Mouse (Mus musculus) splenic B cell, adult 2 months (primary cell): ENCODE data around the gene Olfr1221.
"Not testable (repeated sequence)": the region's sequence is repeated elsewhere in the genome, so short reads cannot be mapped to it uniquely, and the experiment has no call there.

ENCODE experiments used
- DNase-seq: peaks from one replicate; pipeline ENCODE4 v3.0.0-alpha.2; 2011; ENCODE audit warnings: low read depth, low spot score
- H3K27me3 ChIP-seq: 2 replicates; pipeline ENCODE4 v1.6.1; 2012; ENCODE audit warnings: mild to moderate bottlenecking, low read length, moderate library complexity, mixed read lengths; ENCODE audit not compliant: control insufficient read depth, poor library complexity, insufficient read depth, severe bottlenecking
- H3K36me3 ChIP-seq: 2 replicates; pipeline ENCODE4 v1.6.1; 2012; ENCODE audit warnings: mild to moderate bottlenecking, low read length, moderate library complexity, mixed read lengths; ENCODE audit not compliant: control insufficient read depth, poor library complexity, insufficient read depth, severe bottlenecking

Olfr1221 gene

DNA sequence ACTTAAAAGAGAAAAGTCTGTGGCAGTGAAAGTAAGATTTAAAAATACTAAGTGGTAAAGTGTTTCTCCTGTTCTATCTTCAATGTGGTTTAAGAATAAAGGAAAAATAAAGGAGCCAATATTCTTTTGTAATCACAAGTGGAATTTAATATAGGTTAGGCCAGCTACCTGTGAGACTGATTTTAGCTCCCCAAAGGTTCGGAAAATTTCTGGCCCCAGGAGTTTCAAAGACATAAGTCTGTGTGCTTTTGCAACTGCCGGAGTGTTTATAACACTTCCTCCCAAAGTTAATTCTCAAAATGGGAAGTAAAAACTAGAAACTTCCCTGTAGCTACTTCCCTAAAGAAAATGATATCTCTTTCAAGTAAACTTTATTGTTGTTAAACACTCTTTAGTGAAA, at the start of gene Olfr1221:
Gene Olfr1221 (minus strand): TSS at position 101 of the 400 bp plus-strand sequence.
- DNase-seq = no peak
- Histone ChIP-seq H3K36me3 (no peaks in the 10 kb centered on the region), H3K27me3 (no peaks in the 10 kb centered on the region)

DNA sequence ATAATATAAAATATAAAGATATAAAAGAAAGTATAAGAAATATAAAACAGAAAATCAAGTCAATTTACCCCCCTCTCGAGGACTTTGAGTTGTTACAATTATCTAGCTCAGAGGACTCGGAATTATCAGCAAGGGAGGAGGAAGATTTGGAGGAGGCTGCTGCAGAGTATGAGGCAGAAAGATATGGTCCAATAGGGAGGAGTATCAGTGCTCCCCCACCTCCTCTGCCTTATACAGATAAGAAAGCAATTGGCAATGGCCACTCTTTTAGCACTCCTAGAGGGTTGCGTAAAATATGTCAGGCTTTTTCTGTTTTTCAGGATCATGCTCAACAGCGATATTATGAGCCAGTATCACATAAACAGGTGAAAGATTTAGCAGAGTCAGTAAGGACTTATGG, 47.6 kb upstream of the Olfr1221 start:
- not testable (repeated sequence) for H3K36me3 ChIP-seq, DNase-seq, H3K27me3 ChIP-seq

DNA sequence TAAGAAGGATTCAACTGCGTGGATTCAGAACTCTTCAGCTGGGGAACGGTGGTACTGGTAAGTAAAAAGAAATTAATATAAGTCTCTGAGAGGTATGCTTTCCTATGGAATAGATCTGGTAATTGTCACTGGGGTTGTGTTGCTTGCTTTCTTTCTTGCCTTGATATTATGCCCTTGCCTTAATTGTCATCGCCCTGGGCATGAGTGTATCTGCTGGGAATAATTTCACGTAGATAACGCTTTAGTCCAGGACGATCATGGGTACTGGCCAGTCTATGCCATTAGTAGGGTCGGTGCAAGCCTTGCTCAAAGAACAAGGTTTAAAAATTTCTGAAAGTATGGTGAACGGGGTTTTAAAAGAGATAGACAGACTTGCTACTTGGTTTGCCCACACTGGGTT, 46.9 kb upstream of the Olfr1221 start, which contains the start of gene Olfr1224-ps1:
Gene Olfr1224-ps1 (minus strand): TSS at position 101 of the 400 bp plus-strand sequence.
- not testable (repeated sequence) for H3K36me3 ChIP-seq, DNase-seq, H3K27me3 ChIP-seq

- H3K27me3 ChIP-seq = no peaks in the 10 kb centered on the region
- H3K36me3 ChIP-seq = no peaks in the 10 kb centered on the region
- DNase-seq = no peak
Measured at GRCm38 (mm10) chr2:89151460-89151859, 34.4 kb upstream of the Olfr1221 start, which contains the start of gene Olfr1223. Gene Olfr1223 (minus strand): TSS chr2:89151560.

DNA sequence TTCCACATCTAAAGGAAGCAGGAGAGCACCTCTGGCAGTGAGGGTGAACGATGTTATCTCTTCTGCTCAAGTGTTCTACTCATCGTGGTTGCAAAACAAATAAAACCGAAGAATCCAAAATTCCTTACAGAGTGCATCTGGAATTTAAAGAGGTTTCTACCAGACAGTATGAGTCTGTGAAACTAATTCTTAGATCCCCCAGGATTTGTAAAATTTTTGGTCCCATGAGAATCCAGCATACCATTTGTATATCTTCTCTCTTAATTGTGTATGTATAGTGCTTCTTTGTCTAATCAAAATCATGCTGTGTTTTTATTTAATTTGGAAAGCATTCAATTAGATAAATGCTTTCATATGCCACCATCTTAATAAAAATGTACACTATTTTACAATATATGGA, 15.9 kb upstream of the Olfr1221 start, which contains the start of gene Olfr1222:
Gene Olfr1222 (minus strand): TSS at position 101 of the 400 bp plus-strand sequence.
- DNase-seq = no peak
- no peaks in the 10 kb centered on the region for H3K36me3 ChIP-seq
- no peaks in the 10 kb centered on the region; the same call in 1 of the 2 replicates for H3K27me3 ChIP-seq

GRCm38 (mm10) chr2:89106735-89107134, 10.3 kb downstream of the Olfr1221 start, which contains the start of gene Olfr1220:
Gene Olfr1220 (minus strand): TSS chr2:89106835.
- no peaks in the 10 kb centered on the region for H3K27me3 ChIP-seq
- no peak for DNase-seq
- H3K36me3 ChIP-seq = no peaks in the 10 kb centered on the region

GRCm38 (mm10) chr2:89105651-89106050, 11.4 kb downstream of the Olfr1221 start:
- Histone ChIP-seq H3K27me3 (no peaks in the 10 kb centered on the region), H3K36me3 (no peaks in the 10 kb centered on the region)
- no peak for DNase-seq

- no peaks in the 10 kb centered on the region for H3K36me3 ChIP-seq
- H3K27me3 ChIP-seq = no peaks in the 10 kb centered on the region
- no peak for DNase-seq
Measured at GRCm38 (mm10) chr2:89093848-89094247, 23.2 kb downstream of the Olfr1221 start.

DNA sequence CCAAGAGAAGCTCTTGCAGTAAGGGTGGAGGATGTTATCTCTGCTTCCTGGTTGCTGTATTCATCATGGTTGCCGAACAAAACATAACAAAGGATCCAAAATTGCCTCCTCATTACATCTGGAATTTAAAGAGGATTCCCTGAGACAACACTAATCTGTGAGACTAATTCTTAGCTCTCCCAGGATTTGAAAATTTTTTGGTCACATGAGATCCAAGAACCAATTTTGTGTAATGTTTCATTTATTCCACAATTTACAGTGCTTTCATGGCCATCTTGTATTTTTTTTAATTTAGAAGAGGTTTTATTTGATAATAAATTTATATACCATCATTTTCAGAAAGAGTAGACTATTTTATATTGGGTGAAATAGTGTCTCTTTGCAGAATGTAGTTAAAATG, 33.7 kb downstream of the Olfr1221 start, which contains the start of gene Olfr1219:
Gene Olfr1219 (minus strand): TSS at position 101 of the 400 bp plus-strand sequence.
- no peak for DNase-seq
- H3K36me3 ChIP-seq = no peaks in the 10 kb centered on the region
- H3K27me3 ChIP-seq = no peaks in the 10 kb centered on the region

GRCm38 (mm10) chr2:89081487-89081886, 35.6 kb downstream of the Olfr1221 start:
- Histone ChIP-seq H3K36me3 (no peaks in the 10 kb centered on the region), H3K27me3 (no peaks in the 10 kb centered on the region)
- no peak for DNase-seq

DNA sequence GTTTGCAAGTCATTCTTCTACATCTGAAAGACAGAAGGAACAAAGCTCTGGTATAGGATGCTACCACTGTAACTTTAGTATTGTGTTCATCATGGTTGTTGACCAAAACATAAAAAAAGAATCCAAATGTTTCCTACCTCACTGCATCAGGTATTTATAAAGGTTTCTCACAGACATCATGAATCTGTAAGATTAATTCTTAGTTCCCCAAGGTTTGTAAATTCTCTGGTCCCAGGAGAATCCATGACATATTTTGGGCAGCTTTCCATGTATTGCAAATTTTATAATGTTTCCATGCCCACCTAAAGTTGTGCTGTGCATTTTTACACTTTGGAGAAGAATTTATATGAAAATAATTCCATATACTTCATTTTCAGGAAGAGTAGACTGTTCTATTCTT, 56.0 kb downstream of the Olfr1221 start, which contains the start of gene Olfr1218:
Gene Olfr1218 (minus strand): TSS at position 101 of the 400 bp plus-strand sequence.
- no peaks in the 10 kb centered on the region for H3K27me3 ChIP-seq
- DNase-seq = no peak

More for the DNA sequence above, 56.0 kb downstream of the Olfr1221 start, which contains the start of gene Olfr1218:
- no peaks in the 10 kb centered on the region for H3K36me3 ChIP-seq
